Mouse (Mus musculus) embryonic fibroblast, embryonic 13.5 days (primary cell): Measurements from ENCODE around the gene Trp73.

Experiments
- CTCF ChIP-seq: IDR thresholded peaks from 2 replicates; pipeline ENCODE4 v1.5.1; 2011; ENCODE audit warnings: mild to moderate bottlenecking, control low read depth, low read length, moderate library complexity, borderline replicate concordance; ENCODE audit not compliant: insufficient read depth
- POLR2A ChIP-seq: IDR thresholded peaks from 2 replicates; pipeline ENCODE4 v1.6.1; 2011; ENCODE audit warnings: low read depth, mild to moderate bottlenecking, control low read depth, low read length, moderate library complexity

- no peak for TF ChIP-seq CTCF
- no peak for TF ChIP-seq POLR2A
Observed at GRCm38 (mm10) chr4:154157970-154158662, 18.1 kb upstream of the Trp73 start.
